Mouse (Mus musculus): ENCODE results near the gene Eif3a.

GRCm38 (mm10) chr19:60756192-60757098 is 34.0 kb downstream of the Eif3a start:
- TF ChIP-seq POLR2A (IDR thresholded peaks at IDR 0.05; ENCODE audit: low read depth, low read length) (no peak), CTCF (IDR thresholded peaks at IDR 0.05; ENCODE audit: extremely low read depth, insufficient read depth, insufficient read length, insufficient replicate concordance) (no peak)
